Mouse (Mus musculus) liver, embryonic 16.5 days (tissue): ENCODE measurements around the gene Mars2. TPM values are rescaled to one million over a fixed set of nuclear protein-coding genes. Genes with fewer than 3 reads are reported as not detected.

Experiments
- ATAC-seq: fragments of 200-750 bp; cut with Nextera tagmentation; 2 replicates; pipeline ENCODE4 v1.8.0; 2017; ENCODE audit warnings: low read depth, mild to moderate bottlenecking, moderate number of reproducible peaks, moderate library complexity
- H3K27ac ChIP-seq: fragments of 300-500 bp; sonication (generic); 2 replicates; pipeline ENCODE4 v1.5.1; 2014; ENCODE audit warnings: mild to moderate bottlenecking, low read length
- H3K27me3 ChIP-seq: fragments of 300-500 bp; sonication (generic); 2 replicates; pipeline ENCODE4 v1.6.1; 2014; ENCODE audit warnings: low read depth, low read length, mixed read lengths; ENCODE audit not compliant: control insufficient read depth, insufficient read depth
- H3K36me3 ChIP-seq: fragments of 300-500 bp; sonication (generic); 2 replicates; pipeline ENCODE4 v1.6.1; 2014; ENCODE audit warnings: mild to moderate bottlenecking; ENCODE audit not compliant: control insufficient read depth, insufficient read depth
- H3K4me1 ChIP-seq: fragments of 300-500 bp; sonication (generic); 2 replicates; pipeline ENCODE4 v1.6.1; 2014; ENCODE audit warnings: low read depth, low read length, mixed read lengths; ENCODE audit not compliant: control insufficient read depth
- H3K4me2 ChIP-seq: fragments of 300-500 bp; sonication (generic); 2 replicates; pipeline ENCODE4 v1.6.1; 2014; ENCODE audit warnings: low read depth, low read length, mixed read lengths
- H3K4me3 ChIP-seq: fragments of 300-500 bp; sonication (generic); 2 replicates; pipeline ENCODE4 v1.5.1; 2014; ENCODE audit warnings: low read depth, mild to moderate bottlenecking, low read length
- H3K9ac ChIP-seq: fragments of 300-500 bp; sonication (generic); 2 replicates; pipeline ENCODE4 v1.6.1; 2014; ENCODE audit warnings: low read depth, low read length
- H3K9me3 ChIP-seq: fragments of 300-500 bp; sonication (generic); replicated peaks from 2 replicates; pipeline ENCODE4 v1.6.1; 2016; ENCODE audit warnings: low read length; ENCODE audit not compliant: control insufficient read depth
- WGBS: fragments of 180-500 bp; shearing (Covaris S2); extraction: QIAGEN DNeasy Blood & Tissue Kit; methylation state at CpG from one replicate; pipeline ENCODE4 v1.1.7; 2014; ENCODE audit not compliant: insufficient replicate concordance; 5-methylcytosine and 5-hydroxymethylcytosine counted together
- polyA plus RNA-seq: library from polyadenylated mRNA; unstranded; fragments of >200 nt; fragmentation: Nextera tagmentation; extraction: Ambion mirVana; gene quantifications from 2 replicates; pipeline ENCODE4 v1.2.1, GENCODE M21; 2015

The Mars2 gene
- polyA plus RNA-seq, 1 experiment from 2014 or later, result 1.4 TPM

GRCm38 (mm10) chr1:55279081-55279480, 42.1 kb downstream of the Mars2 start:
- no peak overlapping the region for H3K4me2 ChIP-seq
- H3K9ac ChIP-seq, result no peak overlapping the region
- H3K4me3 ChIP-seq, result no peak overlapping the region
- 67% methylated on average over 9 of the region's 9 CpGs for WGBS
- no peaks in the 10 kb centered on the region for H3K4me1 ChIP-seq
- no peaks in the 10 kb centered on the region for H3K36me3 ChIP-seq
- H3K27me3 ChIP-seq, result no peaks in the 10 kb centered on the region
- no peaks in the 10 kb centered on the region for H3K9me3 ChIP-seq
- H3K27ac ChIP-seq, result no peak overlapping the region
- no peak for ATAC-seq

Other genes with a start within 250 kb of the Mars2 start
- gene Sf3b1, start 209.7 kb upstream of the Mars2 start, polyA plus RNA-seq, result 118 and 121 TPM in 2 replicates
- gene Coq10b, start 184.4 kb upstream of the Mars2 start, polyA plus RNA-seq, result 12.0 and 12.7 TPM in 2 replicates
- 269 and 326 TPM in 2 replicates for gene Hspe1, start 149.0 kb upstream of the Mars2 start, polyA plus RNA-seq
- gene Hspd1, start 148.9 kb upstream of the Mars2 start, polyA plus RNA-seq, result 236 and 253 TPM in 2 replicates
- 39.5 and 39.8 TPM in 2 replicates for gene Mob4, start 105.9 kb upstream of the Mars2 start, polyA plus RNA-seq
- 0.68 and 0.86 TPM in 2 replicates for gene Rftn2, start 10.4 kb upstream of the Mars2 start, polyA plus RNA-seq
- gene Boll, start 126.3 kb downstream of the Mars2 start, polyA plus RNA-seq, result 0.16 TPM in 1 of 2 replicates, not detected in the other
- 0.12 and 0.17 TPM in 2 replicates for gene Plcl1, start 168.7 kb downstream of the Mars2 start, polyA plus RNA-seq